Mouse (Mus musculus) cerebellum, postnatal 36 days (tissue): ENCODE measurements around the gene Gm11549.

Experiments
- DNase-seq, 2 experiments: peaks; one replicate each; pipeline ENCODE4 v3.0.0; 2021 to 2022; ENCODE audit warnings: mixed read lengths in 2 of 2

The Gm11549 gene

GRCm38 (mm10) chr3:36521073-36522060 is at the start of gene Gm11549:
Gm11549 (minus strand) TSS chr3:36521813.
- peak; percentile 4 to 9 for DNase-seq

- no peak for DNase-seq
Measured at GRCm38 (mm10) chr3:36569836-36570235, 48.2 kb upstream of the Gm11549 start.

DNA sequence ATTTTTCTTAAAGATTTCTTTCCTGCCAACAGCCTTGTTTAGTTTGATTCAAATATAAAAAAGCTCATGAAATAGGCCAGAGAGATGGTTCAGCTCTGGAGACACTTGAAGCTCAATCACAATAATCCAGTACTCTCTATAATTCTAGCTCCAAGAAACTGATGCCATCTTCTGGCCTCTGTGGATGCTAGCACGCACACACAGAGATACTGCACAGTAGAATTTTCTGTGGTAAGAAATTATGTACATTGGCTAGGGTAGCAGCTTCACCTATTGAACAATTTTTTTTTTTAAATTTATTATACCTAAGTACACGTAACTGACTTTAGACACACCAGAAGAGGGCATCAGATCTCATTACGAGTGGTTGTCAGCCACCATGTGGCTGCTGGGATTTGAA is 42.1 kb upstream of the Gm11549 start:
- no peak for DNase-seq

DNA sequence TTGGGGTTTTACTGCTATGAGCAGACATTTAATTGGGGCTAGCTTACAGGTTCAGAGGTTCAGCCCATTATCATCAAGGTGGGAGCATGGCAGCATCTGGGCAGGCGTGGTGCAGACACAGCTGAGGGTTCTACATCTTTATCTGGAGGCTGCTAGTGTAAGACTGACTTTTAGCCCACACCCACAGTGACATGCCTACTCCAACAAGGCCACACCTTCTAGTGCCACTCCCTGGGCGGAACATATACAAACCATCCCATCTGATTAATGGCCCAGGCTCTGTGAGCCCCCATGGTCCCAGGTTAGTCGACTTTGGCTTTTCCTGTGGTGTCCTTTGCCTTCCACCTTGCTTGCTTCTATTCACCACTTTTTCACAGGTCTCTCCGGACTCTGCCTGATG is 38.0 kb upstream of the Gm11549 start:
- DNase-seq = no peak

DNA sequence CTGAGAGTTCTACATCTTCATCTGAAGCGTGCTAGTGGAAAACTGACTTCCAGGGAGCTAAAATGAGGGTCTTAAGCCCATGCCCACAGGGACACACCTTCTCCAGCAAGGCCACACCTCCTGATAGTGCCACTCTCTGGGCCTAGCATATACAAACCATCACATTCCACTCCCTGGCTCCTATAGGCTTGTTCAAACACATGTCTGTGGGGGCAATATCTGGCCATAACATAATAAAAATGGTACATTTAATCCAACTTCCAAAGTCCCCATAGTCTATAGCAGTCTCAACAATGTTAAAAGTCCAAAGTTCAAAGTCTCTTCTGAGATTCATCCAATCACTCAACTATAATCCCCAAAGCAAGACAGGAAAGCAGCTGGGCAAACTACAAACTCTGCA is 36.0 kb upstream of the Gm11549 start:
- no peak for DNase-seq

DNA sequence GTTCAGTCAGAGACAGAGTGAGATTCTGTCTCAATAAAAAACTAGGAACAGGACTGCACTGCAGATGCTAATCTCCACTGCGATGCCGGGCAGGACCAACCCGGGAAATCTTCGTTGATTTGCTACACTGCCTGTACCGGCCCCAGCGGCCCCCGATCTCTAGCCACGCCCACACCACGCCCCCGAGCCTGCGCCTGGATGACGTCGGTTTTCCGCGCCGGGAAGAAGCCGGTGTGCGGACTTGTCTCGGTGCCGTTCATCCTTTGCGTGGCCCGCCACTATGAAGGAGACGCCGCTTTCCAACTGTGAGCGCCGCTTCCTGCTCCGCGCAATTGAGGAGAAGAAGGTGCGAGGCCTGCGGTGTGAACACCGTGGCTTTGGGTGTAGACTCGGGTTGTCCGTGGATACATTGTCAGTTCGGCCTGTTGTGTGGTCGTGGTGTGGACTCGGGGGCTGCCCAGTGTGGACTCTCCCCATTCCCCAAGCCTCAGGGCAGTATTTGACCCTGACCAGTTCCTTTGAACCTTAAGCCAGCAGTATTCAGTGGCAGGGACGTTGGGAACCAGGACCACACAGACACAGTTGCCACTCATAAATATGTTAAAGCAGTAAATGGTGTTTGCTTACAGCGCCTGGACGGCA is 30.9 kb upstream of the Gm11549 start, which contains the start of gene Exosc9:
Exosc9 (plus strand) TSS at position 201 of the 642 bp plus-strand sequence.
- peak; percentile 96 for DNase-seq

DNA sequence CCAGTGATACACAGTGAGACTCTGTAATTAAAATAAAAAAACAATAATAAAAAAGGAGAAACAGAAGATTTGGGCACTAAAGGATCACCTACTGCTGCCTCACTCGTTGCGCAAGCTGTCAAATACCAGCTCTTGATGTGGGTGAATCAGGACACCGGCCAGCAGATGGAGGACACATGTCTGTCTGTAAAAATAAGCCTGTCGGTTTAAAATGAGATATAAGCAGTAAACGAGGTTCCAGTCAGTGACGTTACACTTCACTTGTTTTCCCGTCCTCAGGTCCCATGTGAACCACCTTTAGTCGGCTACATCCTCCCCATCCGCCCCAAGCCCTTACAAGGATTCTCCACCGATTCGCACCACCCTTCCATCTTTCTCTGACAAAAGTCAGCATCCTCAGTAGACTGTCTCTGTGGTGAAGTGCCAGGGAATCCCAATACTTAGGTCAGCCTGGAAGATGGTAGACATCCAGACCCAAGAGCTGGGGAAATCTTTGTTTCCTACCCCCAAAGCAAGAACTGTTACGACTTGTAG is 30.3 kb upstream of the Gm11549 start:
- peak in 1 of 2 experiments; percentile 15 for DNase-seq

DNA sequence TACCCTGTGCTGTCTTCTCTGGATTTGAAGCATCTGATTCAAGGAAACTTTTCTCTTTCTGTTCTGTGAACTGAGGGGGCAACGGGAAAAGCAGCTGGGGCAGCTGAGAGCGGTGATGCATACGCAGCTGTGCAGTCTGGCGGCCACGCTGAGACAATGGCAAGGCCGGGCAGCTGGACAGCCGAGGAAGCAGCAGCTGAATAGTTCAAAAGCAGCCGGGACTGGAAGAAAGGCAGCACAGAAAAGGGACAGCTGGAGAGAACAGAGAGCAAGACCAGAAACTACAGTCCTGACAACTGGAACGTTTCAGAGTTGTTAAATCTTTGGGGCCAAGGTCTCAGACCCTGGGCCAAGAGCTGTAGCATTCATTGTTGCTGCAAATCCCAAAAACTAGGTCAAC is 29.7 kb upstream of the Gm11549 start:
- peak; percentile 10 to 24 for DNase-seq

- no peak for DNase-seq
Measured at GRCm38 (mm10) chr3:36544961-36545360, 23.3 kb upstream of the Gm11549 start.

GRCm38 (mm10) chr3:36541399-36541798 is 19.8 kb upstream of the Gm11549 start:
- no peak for DNase-seq

GRCm38 (mm10) chr3:36540756-36541155 is 19.1 kb upstream of the Gm11549 start:
- no peak for DNase-seq

DNA sequence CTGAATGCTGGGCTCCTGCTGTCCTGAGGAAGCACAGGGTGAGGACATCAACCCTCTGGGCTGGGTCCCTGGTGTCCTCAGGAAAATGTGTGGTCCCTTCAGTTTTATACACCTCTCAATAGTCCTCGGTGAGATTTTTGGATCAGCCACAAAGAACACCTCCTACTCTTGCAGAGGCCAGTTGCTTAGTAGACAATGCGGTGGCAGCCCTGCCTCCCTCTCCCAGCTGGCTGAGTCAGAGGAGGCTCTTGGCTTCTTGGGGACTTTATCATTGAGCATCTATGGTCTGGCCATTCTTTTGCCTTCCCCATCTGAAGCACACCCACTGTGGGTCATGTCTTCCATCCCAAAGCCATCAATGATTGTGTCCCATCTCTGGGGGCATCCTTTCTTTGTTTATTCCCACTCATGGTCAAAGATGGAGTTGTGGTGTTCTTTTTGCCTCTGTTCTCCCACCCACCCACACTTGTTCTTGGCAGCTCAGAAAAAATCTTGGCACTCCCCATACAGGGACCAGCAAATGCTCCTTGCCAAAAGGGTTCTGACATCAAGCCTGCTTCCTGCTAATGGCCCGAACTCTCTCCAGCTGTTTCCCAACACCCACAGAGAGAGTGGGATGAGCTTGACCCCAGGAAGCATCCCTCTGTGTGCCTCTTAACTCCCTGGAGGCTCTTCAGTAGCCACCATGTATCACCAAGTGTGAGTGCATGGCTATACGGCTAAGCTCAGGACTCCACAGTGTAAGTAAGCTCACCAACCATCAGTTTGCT is 16.3 kb upstream of the Gm11549 start:
- DNase-seq = no peak

GRCm38 (mm10) chr3:36536041-36536440 is 14.4 kb upstream of the Gm11549 start:
- DNase-seq = no peak

GRCm38 (mm10) chr3:36533201-36533672 is 11.6 kb upstream of the Gm11549 start:
- no peak for DNase-seq

DNA sequence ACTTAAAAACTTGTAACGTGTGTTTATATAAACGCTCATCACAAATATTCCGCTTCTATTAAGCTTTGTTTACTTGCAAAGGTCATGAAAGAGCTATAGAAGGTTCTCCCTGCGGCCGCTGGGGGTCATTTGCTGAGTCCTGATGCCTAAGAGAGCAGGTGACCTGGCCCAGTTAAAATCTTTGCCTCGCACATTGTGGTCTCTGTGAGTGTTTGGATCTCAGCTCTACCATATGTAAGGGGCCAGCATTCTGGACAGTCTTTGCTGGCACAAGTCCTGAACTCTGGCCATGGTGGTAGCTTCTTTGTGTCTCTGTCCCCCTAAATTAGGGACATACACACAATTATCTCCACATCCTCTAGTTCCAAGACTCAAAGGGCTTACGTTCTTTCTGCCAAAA is 11.1 kb upstream of the Gm11549 start:
- no peak for DNase-seq

GRCm38 (mm10) chr3:36531979-36532542 is 10.4 kb upstream of the Gm11549 start:
- no peak for DNase-seq

DNA sequence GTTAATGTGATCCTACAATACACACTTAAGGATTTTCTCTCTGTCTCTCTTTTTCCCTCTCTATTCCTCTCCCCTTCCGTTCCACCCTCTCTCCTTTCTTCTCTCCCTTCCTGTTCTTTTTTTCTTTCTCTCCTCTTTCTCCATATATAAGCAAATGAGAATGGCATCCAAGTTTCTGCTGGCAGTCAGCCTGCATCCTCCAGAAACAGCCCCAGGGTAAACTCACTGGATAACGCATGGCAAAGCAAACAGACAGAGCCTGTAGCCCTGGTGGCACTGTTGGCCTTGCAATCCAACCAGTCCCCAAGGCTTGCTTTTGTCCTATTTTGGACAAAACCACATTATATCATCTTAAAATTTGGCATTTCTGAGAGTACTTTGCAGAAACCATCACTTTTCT is 9.6 kb upstream of the Gm11549 start:
- DNase-seq = no peak

DNA sequence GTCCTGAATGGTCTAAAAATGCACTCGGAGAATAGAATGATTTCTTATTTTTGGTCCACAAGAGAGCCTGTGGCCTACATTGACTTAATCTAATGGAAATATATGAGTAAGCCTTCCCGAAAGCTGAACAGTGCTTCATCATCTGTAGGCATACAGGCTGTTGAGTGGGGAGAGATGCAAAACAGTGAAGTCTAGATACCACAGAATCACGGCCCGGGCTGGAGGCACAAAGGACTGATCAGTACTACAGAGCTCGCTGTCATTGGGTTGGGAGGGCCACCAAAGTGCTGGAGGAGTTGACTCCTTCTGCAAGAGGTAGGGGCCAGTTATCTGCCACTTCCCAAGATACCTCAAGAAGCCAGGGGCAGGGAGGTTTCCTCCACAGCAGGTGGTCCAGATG is 9.2 kb upstream of the Gm11549 start:
- no peak for DNase-seq

- no peak for DNase-seq
Measured at GRCm38 (mm10) chr3:36530345-36530744, 8.7 kb upstream of the Gm11549 start.

GRCm38 (mm10) chr3:36524466-36524865 is 2.9 kb upstream of the Gm11549 start:
- no peak for DNase-seq

GRCm38 (mm10) chr3:36522137-36522536 is 524 bp upstream of the Gm11549 start:
- DNase-seq = no peak

DNA sequence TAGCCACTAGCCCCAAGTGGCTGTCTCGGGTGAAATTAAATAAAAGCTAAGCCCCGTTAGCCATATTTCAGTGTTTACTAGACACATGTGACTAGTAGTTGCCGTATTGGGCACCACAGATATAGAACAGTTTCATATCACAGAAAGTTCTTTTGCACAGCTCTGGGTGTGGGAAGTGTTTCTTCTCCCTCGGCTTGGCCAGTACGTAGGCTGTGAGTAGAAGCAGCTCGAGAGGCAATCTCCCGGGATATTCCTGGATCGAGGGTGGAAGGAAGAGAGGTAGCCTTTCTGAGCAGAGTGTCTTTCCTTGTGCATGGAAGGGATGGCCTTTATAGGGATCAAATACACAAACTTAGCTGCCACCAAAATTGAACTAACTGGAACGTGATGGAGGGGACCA is 5.4 kb downstream of the Gm11549 start:
- no peak for DNase-seq
